Mouse (Mus musculus) MEL (cell line): ENCODE measurements around the gene Snrpc. TPM values are rescaled to one million over a fixed set of nuclear protein-coding genes. Genes with fewer than 3 reads are reported as not detected.

Source experiments
- DNase-seq: peaks from one replicate; pipeline ENCODE4 v3.0.0; 2011; ENCODE audit warnings: low read depth, low spot score
- H3K27ac ChIP-seq: 2 replicates; pipeline ENCODE4 v1.5.1; 2012; ENCODE audit warnings: low read depth, mild to moderate bottlenecking, control low read depth, low read length, moderate library complexity; ENCODE audit not compliant: control insufficient read depth
- H3K27me3 ChIP-seq, 2 experiments: fragments of 150-350 bp in 1 of 2; sonication (generic) in 1 of 2; 2 replicates each; pipeline ENCODE4 v1.6.1; 2012; ENCODE audit warnings: low read length in 2 of 2, mild to moderate bottlenecking in 2 of 2, improper control_type of control experiment in 1 of 2, moderate library complexity in 1 of 2; ENCODE audit not compliant: insufficient read depth in 2 of 2, control insufficient read depth in 1 of 2
- H3K36me3 ChIP-seq, 2 experiments: 2 replicates each; pipeline ENCODE4 v1.6.1; 2012 to 2014; ENCODE audit warnings: low read length in 2 of 2, improper control_type of control experiment in 1 of 2, inconsistent platforms in 1 of 2, mild to moderate bottlenecking in 1 of 2; ENCODE audit not compliant: insufficient read depth in 2 of 2, control insufficient read depth in 1 of 2
- H3K4me1 ChIP-seq, 2 experiments: fragments of 150-350 bp in 1 of 2; sonication (generic) in 1 of 2; 2 replicates each; pipeline ENCODE4 v1.6.1; 2012; ENCODE audit warnings: low read length in 2 of 2, improper control_type of control experiment in 1 of 2, mild to moderate bottlenecking in 1 of 2; ENCODE audit not compliant: insufficient read depth in 2 of 2, control insufficient read depth in 1 of 2
- H3K4me3 ChIP-seq, 2 experiments: fragments of 150-350 bp in 1 of 2; sonication (generic) in 1 of 2; 2 replicates each; pipeline ENCODE4 v1.5.1; 2012; ENCODE audit warnings: low read depth in 2 of 2, low read length in 2 of 2, mild to moderate bottlenecking in 2 of 2, moderate library complexity in 2 of 2, control low read depth in 1 of 2, improper control_type of control experiment in 1 of 2; ENCODE audit not compliant: control insufficient read depth in 1 of 2, insufficient read depth in 1 of 2
- H3K79me2 ChIP-seq: 2 replicates; pipeline ENCODE4 v1.6.1; 2012; ENCODE audit warnings: mild to moderate bottlenecking, low read length, moderate library complexity; ENCODE audit not compliant: control insufficient read depth, poor library complexity, insufficient read depth
- H3K9ac ChIP-seq: 2 replicates; pipeline ENCODE4 v1.6.1; 2012; ENCODE audit warnings: low read depth, mild to moderate bottlenecking, control low read depth, low read length, moderate library complexity; ENCODE audit not compliant: control insufficient read depth, poor library complexity, severe bottlenecking
- H3K9me3 ChIP-seq: fragments of 150-350 bp; sonication (generic); replicated peaks from 2 replicates; pipeline ENCODE4 v1.6.1; 2012; ENCODE audit warnings: mild to moderate bottlenecking, low read length, improper control_type of control experiment, moderate library complexity; ENCODE audit not compliant: insufficient read depth
- CHD2 ChIP-seq: IDR thresholded peaks from 2 replicates; pipeline ENCODE4 v1.6.1; 2011; ENCODE audit warnings: low read length, improper control_type of control experiment
- E2F4 ChIP-seq: IDR thresholded peaks from 2 replicates; pipeline ENCODE4 v1.6.1; 2011; ENCODE audit warnings: low read depth, low read length, improper control_type of control experiment, borderline replicate concordance
- ELF1 ChIP-seq: IDR thresholded peaks from 2 replicates; pipeline ENCODE4 v1.6.1; 2014; ENCODE audit warnings: low read depth, mild to moderate bottlenecking, inconsistent platforms, low read length, improper control_type of control experiment, moderate library complexity
- ETS1 ChIP-seq: IDR thresholded peaks from 2 replicates; pipeline ENCODE4 v1.6.1; 2012; ENCODE audit warnings: low read depth, mild to moderate bottlenecking, inconsistent platforms, low read length, improper control_type of control experiment, moderate library complexity
- GABPA ChIP-seq: IDR thresholded peaks from 2 replicates; pipeline ENCODE4 v1.6.1; 2012; ENCODE audit warnings: low read depth, mild to moderate bottlenecking, inconsistent platforms, low read length, improper control_type of control experiment, moderate library complexity
- GATA1 ChIP-seq: IDR thresholded peaks from 2 replicates; pipeline ENCODE4 v1.6.1; 2011; ENCODE audit warnings: low read depth, low read length, improper control_type of control experiment
- JUND ChIP-seq: IDR thresholded peaks from 2 replicates; pipeline ENCODE4 v1.6.1; 2011; ENCODE audit warnings: low read depth, mild to moderate bottlenecking, improper control_type of control experiment, low read length
- MAFK ChIP-seq: IDR thresholded peaks from 2 replicates; pipeline ENCODE4 v1.6.1; 2011; ENCODE audit warnings: low read depth, mild to moderate bottlenecking, low read length, improper control_type of control experiment, borderline replicate concordance
- MAZ ChIP-seq: IDR thresholded peaks from 2 replicates; pipeline ENCODE4 v1.6.1; 2012; ENCODE audit warnings: low read depth, mild to moderate bottlenecking, inconsistent platforms, low read length, improper control_type of control experiment
- MYC ChIP-seq: IDR thresholded peaks from 2 replicates; pipeline ENCODE4 v1.6.1; 2011; ENCODE audit warnings: low read depth, mild to moderate bottlenecking, low read length, improper control_type of control experiment, moderate library complexity
- NELFE ChIP-seq: IDR thresholded peaks from 2 replicates; pipeline ENCODE4 v1.6.1; 2011; ENCODE audit warnings: low read depth, low read length, improper control_type of control experiment
- NRF1 ChIP-seq: IDR thresholded peaks from 2 replicates; pipeline ENCODE4 v1.6.1; 2014; ENCODE audit warnings: low read depth, mild to moderate bottlenecking, inconsistent platforms, low read length, improper control_type of control experiment, moderate library complexity; ENCODE audit not compliant: poor library complexity, insufficient read depth, severe bottlenecking
- POLR2A ChIP-seq, 2 experiments: IDR thresholded peaks; 2 replicates each; pipeline ENCODE4 v1.6.1; 2011 to 2012; ENCODE audit warnings: low read length in 2 of 2, mild to moderate bottlenecking in 2 of 2, control low read depth in 1 of 2, improper control_type of control experiment in 1 of 2, low read depth in 1 of 2, moderate library complexity in 1 of 2; ENCODE audit not compliant: control insufficient read depth in 1 of 2, insufficient read depth in 1 of 2, poor library complexity in 1 of 2
- POLR2AphosphoS2 ChIP-seq: IDR thresholded peaks from 2 replicates; pipeline ENCODE4 v1.6.1; 2011; ENCODE audit warnings: low read length, improper control_type of control experiment
- POLR2AphosphoS5 ChIP-seq: IDR thresholded peaks from 2 replicates; pipeline ENCODE4 v1.6.1; 2012; ENCODE audit warnings: low read depth, borderline replicate concordance, mild to moderate bottlenecking, inconsistent platforms, low read length, moderate library complexity, mixed read lengths
- RCOR1 ChIP-seq: IDR thresholded peaks from 2 replicates; pipeline ENCODE4 v1.6.1; 2012; ENCODE audit warnings: low read depth, mild to moderate bottlenecking, inconsistent platforms, low read length, improper control_type of control experiment
- SIN3A ChIP-seq: IDR thresholded peaks from 2 replicates; pipeline ENCODE4 v1.6.1; 2012; ENCODE audit warnings: low read length, improper control_type of control experiment, inconsistent platforms
- TAL1 ChIP-seq: IDR thresholded peaks from 2 replicates; pipeline ENCODE4 v1.6.1; 2012; ENCODE audit warnings: mild to moderate bottlenecking, inconsistent platforms, low read length, moderate library complexity, mixed read lengths
- USF1 ChIP-seq: IDR thresholded peaks from 2 replicates; pipeline ENCODE4 v1.6.1; 2014; ENCODE audit warnings: low read depth, mild to moderate bottlenecking, inconsistent platforms, low read length, improper control_type of control experiment, moderate library complexity
- USF2 ChIP-seq, 2 experiments: IDR thresholded peaks; 2 replicates each; pipeline ENCODE4 v1.6.1; 2011 to 2012; ENCODE audit warnings: improper control_type of control experiment in 2 of 2, low read length in 2 of 2, borderline replicate concordance in 1 of 2, inconsistent platforms in 1 of 2, low read depth in 1 of 2, mild to moderate bottlenecking in 1 of 2; ENCODE audit not compliant: insufficient read depth in 1 of 2
- ZMIZ1 ChIP-seq: IDR thresholded peaks from 2 replicates; pipeline ENCODE4 v1.6.1; 2012; ENCODE audit warnings: low read depth, mild to moderate bottlenecking, inconsistent platforms, low read length, improper control_type of control experiment, moderate library complexity
- polyA plus RNA-seq, 2 experiments: library from polyadenylated mRNA; stranded (reverse) in 1 of 2; unstranded in 1 of 2; fragments of >175 nt in 1 of 2; fragments of >200 nt in 1 of 2; gene quantifications; 2 replicates each; pipeline versions ENCODE4 v1.2.1 to v1.2.4; 2012; ENCODE audit warnings: low replicate concordance in 2 of 2, low read depth in 1 of 2; ENCODE audit not compliant: insufficient read length in 2 of 2, insufficient read depth in 1 of 2, missing spikeins in 1 of 2
- total RNA-seq: library from RNA; depleted of rRNA; stranded (reverse); fragments of 300-350 nt; gene quantifications from 2 replicates; pipeline ENCODE4 v1.2.3, GENCODE M21; 2012

Gene Snrpc
- total and polyA plus RNA-seq, 3 experiments: 217 to 227 TPM; not detected in 1

DNA sequence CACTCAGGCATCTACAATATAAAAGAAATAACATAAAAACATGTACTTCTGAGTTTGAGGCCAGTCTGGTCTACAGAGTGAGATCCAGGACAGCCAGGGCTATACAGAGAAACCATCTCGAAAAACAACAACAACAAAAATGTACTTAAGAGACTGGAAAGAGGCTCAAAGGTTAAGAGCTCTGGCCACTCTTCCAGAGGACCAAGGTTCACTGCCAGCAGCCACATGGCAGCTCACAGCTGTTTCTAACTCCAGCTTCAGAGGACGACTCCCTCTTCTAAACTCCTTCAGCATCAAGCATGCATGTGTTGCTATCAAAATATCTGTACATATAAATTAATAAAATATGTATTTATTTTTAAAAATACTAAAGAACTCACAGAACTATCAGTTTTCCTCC, 46.4 kb upstream of the Snrpc start:
- Histone ChIP-seq H3K9me3 (no peaks in the 10 kb centered on the region), H3K27ac (no peak overlapping the region), H3K27me3 (no peaks in the 10 kb centered on the region), H3K4me1 (0 out of 4 replicates have a peak, but pooled peaks cover 0 to under 1% of the 10 kb centered on the region in 2 experiments), H3K4me3 (no peak overlapping the region)
- no peak for DNase-seq
- no peak for TF ChIP-seq E2F4
- TF ChIP-seq POLR2A (IDR thresholded peaks at IDR 0.05; ENCODE audit: control insufficient read depth in 1 of 2, insufficient read depth in 1 of 2, low read depth in 1 of 2, low read length in 2 of 2, poor library complexity in 1 of 2): no peak
- TF ChIP-seq ZMIZ1: no peak
- TF ChIP-seq, all 39 proteins: peak for 0
- Histone ChIP-seq H3K79me2 (peaks cover 26% of the 10 kb centered on the region), H3K9ac (no peak overlapping the region), H3K36me3 (peaks cover 0 to 19% of the 10 kb centered on the region in 2 experiments; a peak in 3 of 4 replicates)

DNA sequence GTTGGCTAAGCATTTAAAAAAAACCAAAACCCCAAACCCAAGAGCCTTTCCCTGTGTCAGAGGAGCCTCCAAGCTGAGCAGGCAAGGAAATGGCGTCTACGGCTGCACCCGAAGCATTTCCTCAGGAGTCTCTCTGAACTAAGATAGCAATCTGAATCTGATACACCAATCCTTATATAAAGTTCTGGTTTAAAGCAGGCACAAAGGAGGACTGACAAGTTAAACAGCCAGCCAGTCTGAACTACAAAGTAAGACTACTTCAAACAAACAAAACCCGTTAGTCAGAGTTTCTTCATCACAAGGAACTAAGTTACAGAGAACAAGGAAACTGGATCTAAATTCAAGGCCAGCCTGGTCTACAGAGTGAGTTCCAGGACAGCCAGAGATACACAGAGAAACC, 45.4 kb upstream of the Snrpc start:
- H3K36me3 ChIP-seq: peaks cover 7 to 16% of the 10 kb centered on the region in 2 experiments
- peaks cover 34% of the 10 kb centered on the region for H3K79me2 ChIP-seq
- H3K9me3 ChIP-seq: no peaks in the 10 kb centered on the region
- DNase-seq: no peak
- TF ChIP-seq SIN3A (no peak), GABPA (no peak), MAFK (no peak), JUND (no peak), RCOR1 (no peak), CHD2 (no peak), GATA1 (no peak), E2F4 (no peak), MYC (no peak), TAL1 (no peak), ETS1 (no peak), MAZ (no peak), NELFE (no peak), POLR2AphosphoS2 (no peak), USF1 (no peak), USF2 (IDR thresholded peaks at IDR 0.05; ENCODE audit: borderline replicate concordance in 1 of 2, insufficient read depth in 1 of 2, low read depth in 1 of 2, low read length in 2 of 2) (no peak), POLR2AphosphoS5 (no peak), NRF1 (no peak), ELF1 (no peak)
- TF ChIP-seq, all 39 proteins: peak for 0
- H3K4me3 ChIP-seq: no peak overlapping the region
- H3K9ac ChIP-seq: no peak overlapping the region
- no peaks in the 10 kb centered on the region for H3K27me3 ChIP-seq
- no peak overlapping the region for H3K27ac ChIP-seq
- peaks cover 2 to 10% of the 10 kb centered on the region in 2 experiments; a peak in 3 of 4 replicates for H3K4me1 ChIP-seq
